Mouse (Mus musculus): ENCODE measurements around the gene Ccdc162. TPM values are rescaled to one million over a fixed set of nuclear protein-coding genes. Genes with fewer than 3 reads are reported as not detected.

The Ccdc162 gene
- polyA plus RNA-seq, 1 experiment: 5.0 TPM

DNA sequence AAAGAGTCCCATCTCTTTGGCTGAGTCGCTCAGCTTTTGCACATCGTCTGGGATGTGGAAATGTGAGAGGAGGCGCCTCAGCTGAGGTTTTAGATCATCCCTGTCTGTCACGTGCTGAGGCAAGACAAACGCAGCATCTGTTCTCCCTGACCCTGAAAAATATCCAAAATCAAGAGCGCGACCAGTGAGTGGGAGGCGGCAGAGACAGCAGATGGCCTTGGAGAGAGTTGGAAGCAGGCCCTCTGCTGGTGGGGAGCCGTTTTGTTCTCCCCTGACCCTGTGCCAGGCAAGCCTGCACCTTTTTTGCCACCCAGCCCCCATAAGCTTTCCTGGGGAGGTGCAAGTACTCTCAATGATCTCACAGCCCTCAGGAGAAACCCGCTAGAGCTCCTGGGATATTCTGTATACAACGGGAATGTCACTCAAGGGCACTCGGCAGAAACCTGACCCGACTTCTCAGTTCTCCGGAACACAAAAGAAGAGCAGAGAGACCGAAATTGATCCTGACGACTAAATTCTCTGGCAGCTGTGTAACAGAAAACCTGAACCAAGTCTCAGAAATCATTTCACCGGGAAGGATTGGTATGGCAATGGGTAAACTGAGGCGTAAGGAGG lies 37.6 kb downstream of the Ccdc162 start:
- no peaks in the 10 kb centered on the region for H3K79me2 ChIP-seq (ENCODE audit: control insufficient read depth, insufficient read depth)
- no peak for TF ChIP-seq TCF3 (IDR thresholded peaks at IDR 0.05; ENCODE audit: insufficient read length, low read depth)
- TF ChIP-seq TCF12 (IDR thresholded peaks at IDR 0.05; ENCODE audit: insufficient read depth, poor library complexity, severe bottlenecking): peak; percentile 55
- no peak for TF ChIP-seq E2F4 (IDR thresholded peaks at IDR 0.05; ENCODE audit: insufficient read depth)
- peak in 2 of 3 experiments; percentile 74 to 87 for TF ChIP-seq MYOD1 (IDR thresholded peaks at IDR 0.05; ENCODE audit: control insufficient read depth in 1 of 3, insufficient read length in 2 of 3, low read depth in 2 of 3)
- peak; percentile 88 for TF ChIP-seq USF1 (IDR thresholded peaks at IDR 0.05; ENCODE audit: low read depth)
- peak; percentile 33 to 83 (median 82) for TF ChIP-seq MYOG (IDR thresholded peaks at IDR 0.05; ENCODE audit: control insufficient read depth in 1 of 3, insufficient read depth in 1 of 3, insufficient read length in 2 of 3, low read depth in 2 of 3)
- H3ac ChIP-seq (ENCODE audit: control insufficient read depth, insufficient read length): no peak overlapping the region
- H3K4me3 ChIP-seq: no peak overlapping the region
- no peaks in the 10 kb centered on the region for H3K36me3 ChIP-seq (ENCODE audit: control insufficient read depth, insufficient read depth)
- H3K27me3 ChIP-seq (ENCODE audit: control insufficient read depth, insufficient read depth, insufficient read length): no peaks in the 10 kb centered on the region
- peak overlapping the region; percentile 67 for H3K4me2 ChIP-seq (ENCODE audit: low read depth)

GRCm38 (mm10) chr10:41677396-41677795 lies 39.0 kb downstream of the Ccdc162 start:
- H3K27me3 ChIP-seq (ENCODE audit: control insufficient read depth, insufficient read depth, insufficient read length): no peaks in the 10 kb centered on the region
- TF ChIP-seq TCF12 (IDR thresholded peaks at IDR 0.05; ENCODE audit: insufficient read depth, poor library complexity, severe bottlenecking) (no peak), REST (IDR thresholded peaks at IDR 0.05; ENCODE audit: insufficient read depth, insufficient read length) (no peak), E2F4 (IDR thresholded peaks at IDR 0.05; ENCODE audit: insufficient read depth) (no peak), MAX (IDR thresholded peaks at IDR 0.05; ENCODE audit: low read depth) (no peak), MYOD1 (IDR thresholded peaks at IDR 0.05; ENCODE audit: control insufficient read depth in 1 of 3, insufficient read length in 2 of 3, low read depth in 2 of 3) (no peak), CEBPB (IDR thresholded peaks at IDR 0.05; ENCODE audit: insufficient read depth, poor library complexity, severe bottlenecking) (no peak), POLR2AphosphoS2 (IDR thresholded peaks at IDR 0.05; ENCODE audit: insufficient read length, low read depth) (no peak)
- H3K4me2 ChIP-seq (ENCODE audit: low read depth): no peak overlapping the region
- H3K79me2 ChIP-seq (ENCODE audit: control insufficient read depth, insufficient read depth): no peaks in the 10 kb centered on the region
- no peak overlapping the region for H3K4me3 ChIP-seq
- no peaks in the 10 kb centered on the region for H3K36me3 ChIP-seq (ENCODE audit: control insufficient read depth, insufficient read depth)
- no peak overlapping the region for H3ac ChIP-seq (ENCODE audit: control insufficient read depth, insufficient read length)

GRCm38 (mm10) chr10:41676661-41677061 lies 39.8 kb downstream of the Ccdc162 start:
- H3K4me3 ChIP-seq: no peak overlapping the region

DNA sequence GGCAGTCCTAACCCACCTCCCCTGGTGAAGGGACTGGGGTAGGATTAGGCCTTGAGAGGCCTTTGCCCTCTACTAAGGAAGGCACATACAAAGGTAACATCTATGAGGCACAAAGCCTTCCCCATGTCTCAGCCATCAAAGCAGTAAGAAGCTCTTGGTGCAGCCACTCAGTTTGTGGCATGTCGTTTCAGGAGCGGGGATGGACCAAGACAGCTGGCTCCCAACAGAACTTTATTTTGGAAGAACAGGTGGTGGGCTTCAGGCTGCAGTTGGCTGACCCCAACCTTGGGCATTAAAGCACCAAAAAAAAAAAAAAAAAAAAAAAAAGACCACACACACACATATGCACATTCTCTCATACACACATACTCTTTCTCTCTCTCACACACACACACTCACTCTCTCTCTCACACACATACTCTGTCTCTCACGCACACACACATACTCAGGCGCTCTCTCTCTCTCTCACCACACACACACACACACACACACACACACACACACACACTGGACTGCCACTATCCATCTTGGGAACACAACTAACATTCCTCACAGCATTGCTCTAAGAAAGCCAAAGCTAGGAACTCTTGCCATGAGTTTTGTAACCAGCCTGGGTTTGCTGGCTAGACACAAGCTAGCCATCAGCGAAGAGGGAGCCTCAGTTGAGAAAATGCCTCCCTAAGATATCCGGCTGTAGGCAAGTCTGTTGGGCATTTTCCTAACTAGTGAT lies 40.4 kb downstream of the Ccdc162 start:
- no peaks in the 10 kb centered on the region for H3K79me2 ChIP-seq (ENCODE audit: control insufficient read depth, insufficient read depth)
- H3K36me3 ChIP-seq (ENCODE audit: control insufficient read depth, insufficient read depth): no peaks in the 10 kb centered on the region
- H3K4me3 ChIP-seq: no peak overlapping the region
- no peaks in the 10 kb centered on the region for H3K27me3 ChIP-seq (ENCODE audit: control insufficient read depth, insufficient read depth, insufficient read length)
- TF ChIP-seq MYOG (IDR thresholded peaks at IDR 0.05; ENCODE audit: control insufficient read depth in 1 of 3, insufficient read depth in 1 of 3, insufficient read length in 2 of 3, low read depth in 2 of 3) (peak in 1 of 3 experiments; percentile 73), USF1 (IDR thresholded peaks at IDR 0.05; ENCODE audit: low read depth) (no peak), POLR2A (IDR thresholded peaks at IDR 0.05; ENCODE audit: insufficient read length, low read depth) (no peak), MAX (IDR thresholded peaks at IDR 0.05; ENCODE audit: low read depth) (no peak), SRF (IDR thresholded peaks at IDR 0.05; ENCODE audit: control insufficient read depth, insufficient read length, low read depth) (no peak), CEBPB (IDR thresholded peaks at IDR 0.05; ENCODE audit: insufficient read depth, poor library complexity, severe bottlenecking) (no peak), REST (IDR thresholded peaks at IDR 0.05; ENCODE audit: insufficient read depth, insufficient read length) (no peak), TCF12 (IDR thresholded peaks at IDR 0.05; ENCODE audit: insufficient read depth, poor library complexity, severe bottlenecking) (peak; percentile 60), POLR2AphosphoS2 (IDR thresholded peaks at IDR 0.05; ENCODE audit: insufficient read length, low read depth) (no peak), MYOD1 (IDR thresholded peaks at IDR 0.05; ENCODE audit: control insufficient read depth in 1 of 3, insufficient read length in 2 of 3, low read depth in 2 of 3) (peak; percentile 45 to 92 (median 74)), E2F4 (IDR thresholded peaks at IDR 0.05; ENCODE audit: insufficient read depth) (no peak), TCF3 (IDR thresholded peaks at IDR 0.05; ENCODE audit: insufficient read length, low read depth) (no peak)
- H3K4me2 ChIP-seq (ENCODE audit: low read depth): no peak overlapping the region
- no peak overlapping the region for H3ac ChIP-seq (ENCODE audit: control insufficient read depth, insufficient read length)

More at GRCm38 (mm10) chr10:41676661-41677061, 39.8 kb downstream of the Ccdc162 start:
- no peaks in the 10 kb centered on the region for H3K27me3 ChIP-seq (ENCODE audit: control insufficient read depth, insufficient read depth, insufficient read length)
- TF ChIP-seq POLR2AphosphoS2 (IDR thresholded peaks at IDR 0.05; ENCODE audit: insufficient read length, low read depth) (no peak), MYOG (IDR thresholded peaks at IDR 0.05; ENCODE audit: control insufficient read depth in 1 of 3, insufficient read depth in 1 of 3, insufficient read length in 2 of 3, low read depth in 2 of 3) (no peak), POLR2A (IDR thresholded peaks at IDR 0.05; ENCODE audit: insufficient read length, low read depth) (no peak)
- H3K36me3 ChIP-seq (ENCODE audit: control insufficient read depth, insufficient read depth): no peaks in the 10 kb centered on the region
- H3K4me2 ChIP-seq (ENCODE audit: low read depth): no peak overlapping the region
- no peak overlapping the region for H3ac ChIP-seq (ENCODE audit: control insufficient read depth, insufficient read length)
- H3K79me2 ChIP-seq (ENCODE audit: control insufficient read depth, insufficient read depth): no peaks in the 10 kb centered on the region

GRCm38 (mm10) chr10:41675243-41675642 lies 41.2 kb downstream of the Ccdc162 start:
- no peak for TF ChIP-seq E2F4 (IDR thresholded peaks at IDR 0.05; ENCODE audit: insufficient read depth)
- no peak for TF ChIP-seq REST (IDR thresholded peaks at IDR 0.05; ENCODE audit: insufficient read depth, insufficient read length)
- no peak for TF ChIP-seq CEBPB (IDR thresholded peaks at IDR 0.05; ENCODE audit: insufficient read depth, poor library complexity, severe bottlenecking)
- TF ChIP-seq TCF12 (IDR thresholded peaks at IDR 0.05; ENCODE audit: insufficient read depth, poor library complexity, severe bottlenecking): no peak
- no peak for TF ChIP-seq MYOD1 (IDR thresholded peaks at IDR 0.05; ENCODE audit: control insufficient read depth in 1 of 3, insufficient read length in 2 of 3, low read depth in 2 of 3)
- no peak for TF ChIP-seq POLR2A (IDR thresholded peaks at IDR 0.05; ENCODE audit: insufficient read length, low read depth)
- TF ChIP-seq POLR2AphosphoS2 (IDR thresholded peaks at IDR 0.05; ENCODE audit: insufficient read length, low read depth): no peak
- no peak for TF ChIP-seq MYOG (IDR thresholded peaks at IDR 0.05; ENCODE audit: control insufficient read depth in 1 of 3, insufficient read depth in 1 of 3, insufficient read length in 2 of 3, low read depth in 2 of 3)
- TF ChIP-seq SRF (IDR thresholded peaks at IDR 0.05; ENCODE audit: control insufficient read depth, insufficient read length, low read depth): no peak
- no peak for TF ChIP-seq TCF3 (IDR thresholded peaks at IDR 0.05; ENCODE audit: insufficient read length, low read depth)
- TF ChIP-seq MAX (IDR thresholded peaks at IDR 0.05; ENCODE audit: low read depth): no peak
- no peak overlapping the region for H3ac ChIP-seq (ENCODE audit: control insufficient read depth, insufficient read length)
- H3K4me3 ChIP-seq: no peak overlapping the region
- H3K36me3 ChIP-seq (ENCODE audit: control insufficient read depth, insufficient read depth): no peaks in the 10 kb centered on the region
- no peak overlapping the region for H3K4me2 ChIP-seq (ENCODE audit: low read depth)
- H3K27me3 ChIP-seq (ENCODE audit: control insufficient read depth, insufficient read depth, insufficient read length): no peaks in the 10 kb centered on the region
- no peaks in the 10 kb centered on the region for H3K79me2 ChIP-seq (ENCODE audit: control insufficient read depth, insufficient read depth)
